Mouse (Mus musculus) gastrocnemius, postnatal 36 days (tissue): Measurements from ENCODE around the gene Trim44. TPM values are rescaled to one million over a fixed set of nuclear protein-coding genes. Genes with fewer than 3 reads are reported as not detected.

ENCODE experiments used
- DNase-seq, 2 experiments: peaks; one replicate each; pipeline ENCODE4 v3.0.0; 2022
- intact Hi-C: fragments of 180-260 bp; cut with DNase I; formaldehyde crosslinking; loops from one replicate; pipeline ENCODE4 v1.15.1; 2025
- total RNA-seq, 2 experiments: library from RNA; stranded (reverse); gene quantifications; 2 replicates each; pipeline ENCODE4 v1.2.3; 2021

The Trim44 gene
- total RNA-seq, 2 experiments from 2014 or later: 10.6 to 14.2 TPM

DNA sequence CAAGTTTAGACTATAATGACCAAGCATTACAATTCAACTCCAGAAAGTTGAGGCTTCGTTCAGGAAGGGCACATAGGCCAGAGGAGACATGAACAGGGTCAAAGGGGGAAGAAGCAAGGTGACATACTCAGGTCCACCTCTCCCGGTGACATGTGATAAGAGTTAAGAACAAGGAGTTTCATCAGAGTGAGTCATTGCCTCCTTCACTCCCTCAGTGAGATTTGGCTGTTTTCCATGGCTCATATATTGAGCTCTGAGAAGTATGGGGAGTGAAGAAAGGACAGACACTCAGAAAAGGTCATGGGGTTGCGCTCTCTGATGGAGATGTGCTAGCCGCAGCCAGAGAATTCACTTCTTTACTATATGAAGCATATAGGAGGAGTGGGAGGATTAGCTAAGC, 3.0 kb upstream of the Trim44 start:
- intact Hi-C loops: loop anchor here (5.0 kb wide), 1 partner anchor 37 kb away; no protein-coding TSS in a partner anchor
- no peak for DNase-seq

GRCm38 (mm10) chr2:102409741-102410140, 2.1 kb upstream of the Trim44 start:
- no peak for DNase-seq
- intact Hi-C loops: loop anchor here (5.0 to 10.0 kb wide), 2 partner anchors 38 to 95 kb away; no protein-coding TSS in a partner anchor

DNA sequence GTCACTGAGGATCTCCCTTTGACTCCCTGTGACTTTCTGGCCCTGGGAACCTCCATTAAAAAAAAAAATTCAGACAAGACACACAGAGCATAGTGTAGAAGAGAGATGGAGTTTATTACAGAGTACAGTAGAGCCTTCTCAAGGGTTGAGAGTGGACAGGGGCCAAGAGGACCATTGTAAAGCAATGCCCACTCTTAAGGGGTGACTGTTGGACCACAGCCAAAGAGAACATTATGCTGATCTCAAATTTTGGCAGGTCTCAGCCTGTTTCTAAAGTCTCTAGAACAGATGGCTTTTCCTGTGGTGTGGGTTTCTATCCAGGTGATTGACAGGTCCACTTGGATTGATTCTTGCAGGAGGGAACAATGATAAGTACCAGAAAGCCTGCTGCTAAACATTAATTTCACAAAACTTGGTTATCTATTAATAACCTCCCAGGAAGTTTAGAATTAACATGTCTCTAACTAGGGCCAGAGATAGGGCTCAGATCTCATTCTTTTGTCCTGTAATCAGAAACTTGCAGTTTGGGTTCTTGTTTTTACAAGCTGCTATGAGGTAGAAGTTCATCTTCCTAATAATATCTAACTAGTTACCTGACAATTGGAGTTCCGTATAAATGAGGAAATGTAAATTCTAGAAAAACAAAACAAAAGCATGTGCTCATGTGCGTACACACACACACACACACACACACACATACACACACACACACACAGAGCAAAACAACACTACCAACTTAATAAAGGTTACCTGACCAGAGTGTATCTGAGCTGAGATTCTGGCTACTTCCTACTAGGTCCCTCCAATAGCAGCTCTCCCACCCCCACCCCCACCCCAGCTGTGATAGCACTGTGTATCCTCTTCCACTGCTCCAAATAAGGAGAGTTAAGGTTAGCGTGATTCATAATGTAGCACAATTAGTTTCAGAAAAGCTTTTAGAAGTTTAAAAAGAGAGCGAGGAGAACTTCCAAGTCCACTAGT, 1.0 kb downstream of the Trim44 start:
- intact Hi-C loops: loop anchor here (10.0 kb wide), 1 partner anchor 92 kb away; no protein-coding TSS in a partner anchor
- no peak for DNase-seq

DNA sequence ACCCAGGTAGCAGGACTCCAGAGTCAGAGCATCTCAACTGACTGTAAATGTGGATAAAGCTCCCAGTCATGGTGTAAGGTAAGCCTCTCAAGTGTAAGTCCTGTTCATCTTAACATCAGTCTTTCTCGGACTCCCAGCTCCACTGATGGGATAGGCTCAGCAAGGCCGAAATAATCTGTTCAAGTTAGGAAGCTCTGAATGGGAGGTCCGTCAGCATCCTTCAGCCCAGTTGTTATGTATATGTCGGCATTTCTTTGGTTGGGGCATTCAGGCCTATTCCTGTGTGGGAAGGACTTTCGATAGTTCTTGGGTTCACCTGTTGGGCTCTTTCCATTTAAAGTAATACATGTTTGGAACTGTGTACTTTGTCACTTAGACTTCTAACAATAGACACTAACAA, 3.6 kb downstream of the Trim44 start:
- DNase-seq: no peak
- intact Hi-C loops: loop anchor here (10.0 kb wide), 1 partner anchor 89 kb away; no protein-coding TSS in a partner anchor

GRCm38 (mm10) chr2:102403306-102403705, 4.3 kb downstream of the Trim44 start:
- no peak for DNase-seq
- intact Hi-C loops: loop anchor here (10.0 kb wide), 1 partner anchor 89 kb away; no protein-coding TSS in a partner anchor

GRCm38 (mm10) chr2:102401352-102401692, 6.3 kb downstream of the Trim44 start:
- intact Hi-C loops: loop anchor here (10.0 kb wide), 1 partner anchor 87 kb away; no protein-coding TSS in a partner anchor

DNA sequence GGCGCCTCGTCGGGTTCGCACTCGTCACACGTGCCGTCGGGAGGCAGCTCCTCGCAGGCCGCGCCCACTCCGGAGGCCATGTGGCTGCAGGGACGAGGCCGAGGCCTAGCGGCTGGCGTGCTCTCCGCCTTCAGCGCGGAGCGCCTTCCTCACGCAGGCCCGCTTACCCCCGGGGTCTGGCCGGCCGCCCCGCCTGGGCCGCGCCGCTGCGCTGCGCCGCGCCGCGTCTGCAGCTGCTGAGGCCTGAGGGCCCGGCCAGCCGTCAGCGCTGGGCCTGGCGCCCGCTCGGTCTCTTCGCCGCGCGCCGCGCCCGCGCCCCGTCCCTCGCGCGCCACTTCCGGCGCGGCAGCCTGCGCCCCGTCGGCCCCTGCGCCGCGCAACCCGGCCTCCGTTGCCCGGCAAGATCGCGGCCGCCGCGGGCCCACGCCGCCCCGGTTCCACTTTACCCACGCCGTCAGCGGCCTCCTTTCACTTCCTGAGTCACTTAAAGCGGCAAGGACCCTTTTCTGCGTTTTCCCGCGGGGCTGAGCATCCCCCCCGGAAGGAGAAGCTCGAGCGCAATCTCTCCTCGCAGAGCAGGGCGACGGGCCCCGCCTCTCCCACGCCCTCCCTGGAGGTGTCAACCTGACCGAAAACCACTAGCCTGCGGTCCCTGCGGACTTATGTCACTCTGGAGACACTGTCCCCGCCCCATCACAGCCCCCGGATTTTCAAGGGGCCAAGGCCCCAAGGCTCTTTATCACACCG, 6.8 kb downstream of the Trim44 start:
- intact Hi-C loops: loop anchor here (10.0 kb wide), 1 partner anchor 86 kb away; no protein-coding TSS in a partner anchor
- peak; percentile 70 to 77 for DNase-seq

More at GRCm38 (mm10) chr2:102401352-102401692, 6.3 kb downstream of the Trim44 start:
- DNase-seq: no peak

- intact Hi-C loops: loop anchor here (5.0 to 10.0 kb wide), 2 partner anchors 38 to 85 kb away; no protein-coding TSS in a partner anchor
- DNase-seq: no peak
Measured at GRCm38 (mm10) chr2:102399864-102400604, 7.6 kb downstream of the Trim44 start.

- intact Hi-C loops: loop anchor here (5.0 kb wide), 1 partner anchor 34 kb away; no protein-coding TSS in a partner anchor
Measured at GRCm38 (mm10) chr2:102396493-102396892, 11.1 kb downstream of the Trim44 start.

GRCm38 (mm10) chr2:102393457-102393856, 14.2 kb downstream of the Trim44 start:
- DNase-seq: no peak
- intact Hi-C loops: no loop called here

More at GRCm38 (mm10) chr2:102396493-102396892, 11.1 kb downstream of the Trim44 start:
- no peak for DNase-seq

GRCm38 (mm10) chr2:102385328-102385902, 22.2 kb downstream of the Trim44 start:
- intact Hi-C loops: no loop called here
- no peak for DNase-seq

GRCm38 (mm10) chr2:102384496-102384895, 23.1 kb downstream of the Trim44 start:
- intact Hi-C loops: no loop called here
- DNase-seq: no peak

DNA sequence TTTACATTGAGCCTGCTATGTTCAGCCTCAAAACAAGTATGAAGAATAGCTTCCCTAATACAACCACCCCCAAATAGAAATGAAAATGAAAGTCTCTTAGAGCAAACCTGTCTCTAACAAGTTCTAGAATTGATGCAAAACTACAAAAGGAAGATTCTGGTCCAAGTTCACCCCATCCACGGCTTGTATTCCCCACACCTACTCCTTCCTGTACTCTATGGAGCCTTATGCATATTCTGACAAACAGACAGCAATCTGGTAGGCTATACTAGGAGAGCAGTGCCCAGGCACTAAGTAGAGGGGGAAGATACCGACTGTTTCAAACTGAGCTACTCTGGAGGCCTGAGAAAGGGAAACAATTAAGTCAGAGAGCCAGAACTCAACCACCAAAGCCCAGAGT, 23.6 kb downstream of the Trim44 start:
- DNase-seq: no peak
- intact Hi-C loops: no loop called here

GRCm38 (mm10) chr2:102383069-102383834, 24.4 kb downstream of the Trim44 start:
- intact Hi-C loops: no loop called here
- no peak for DNase-seq

- DNase-seq: no peak
- intact Hi-C loops: no loop called here
Measured at GRCm38 (mm10) chr2:102382519-102382918, 25.1 kb downstream of the Trim44 start.

DNA sequence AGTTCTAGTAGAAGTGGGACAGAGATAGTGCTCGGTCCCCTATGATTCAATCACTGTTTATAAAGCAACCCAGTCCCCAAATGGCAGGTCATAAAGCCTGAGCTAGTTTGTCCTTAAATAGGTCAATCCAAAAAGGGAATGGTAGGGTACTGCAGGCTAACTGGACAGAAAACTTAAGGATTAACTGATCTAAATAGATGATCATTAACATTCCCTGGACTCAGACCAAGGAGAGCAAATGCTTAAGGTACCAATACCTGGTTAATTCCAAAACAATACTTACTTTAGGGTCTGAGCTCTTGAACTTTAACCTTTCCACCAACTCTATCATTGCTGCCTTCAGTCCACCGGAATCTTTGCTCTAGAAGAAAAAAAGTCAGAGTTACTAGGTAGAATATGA, 27.0 kb downstream of the Trim44 start:
- no peak for DNase-seq
- intact Hi-C loops: no loop called here

DNA sequence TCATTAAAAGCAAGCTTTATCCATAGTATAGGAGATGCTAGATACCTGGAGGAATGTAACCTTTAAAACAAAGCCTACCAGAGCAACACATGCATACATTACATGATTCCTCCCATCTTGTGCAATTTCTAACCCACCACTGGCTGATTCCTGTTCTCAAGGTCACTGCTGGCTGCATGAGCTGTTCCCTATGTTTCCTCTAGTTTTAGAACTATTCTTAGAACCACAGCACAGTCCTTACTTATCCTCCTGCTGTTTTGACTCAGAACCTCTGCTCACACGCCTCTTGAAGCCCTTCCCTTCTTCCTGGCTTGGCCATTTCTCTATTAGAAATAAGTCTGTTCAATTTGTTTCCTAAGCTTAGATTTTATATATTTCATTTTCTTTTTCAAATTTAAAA, 28.7 kb downstream of the Trim44 start:
- DNase-seq: no peak
- intact Hi-C loops: no loop called here

DNA sequence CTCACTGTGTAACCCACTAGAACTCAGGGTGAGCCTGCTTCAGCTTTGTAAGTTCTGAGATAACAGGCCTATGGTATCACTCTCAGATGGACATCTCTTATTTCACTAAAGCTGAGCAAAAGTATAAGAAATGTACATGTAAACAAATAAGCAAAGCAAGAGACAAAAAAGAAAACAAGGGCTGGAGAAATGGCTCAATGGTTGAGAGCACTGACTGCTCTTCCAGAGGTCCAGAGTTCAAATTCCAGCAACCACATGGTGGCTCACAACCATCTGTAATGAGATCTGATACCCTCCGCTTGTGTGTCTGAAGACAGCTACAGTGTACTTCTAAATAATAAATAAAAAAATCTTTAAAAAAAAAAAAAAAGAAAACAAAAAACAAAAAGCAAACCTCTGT, 29.2 kb downstream of the Trim44 start:
- intact Hi-C loops: no loop called here
- DNase-seq: no peak

GRCm38 (mm10) chr2:102377370-102377769, 30.3 kb downstream of the Trim44 start:
- no peak for DNase-seq
- intact Hi-C loops: no loop called here
